Mouse (Mus musculus) ES-Bruce4 (cell line): ENCODE results near the gene Srsf6. TPM values are rescaled to one million over a fixed set of nuclear protein-coding genes. Genes with fewer than 3 reads are reported as not detected.
A peak's percentile ranks its signal among the peaks of the same experiment; 100 is the strongest.

Experiments used
- H3K27ac ChIP-seq: 2 replicates; pipeline ENCODE4 v1.5.1; 2012; ENCODE audit warnings: low read length, inconsistent platforms; ENCODE audit not compliant: insufficient read depth
- H3K27me3 ChIP-seq: 2 replicates; pipeline ENCODE4 v1.6.1; 2012; ENCODE audit warnings: mild to moderate bottlenecking, low read length, inconsistent platforms; ENCODE audit not compliant: control insufficient read depth, poor library complexity, insufficient read depth, severe bottlenecking
- H3K36me3 ChIP-seq: 2 replicates; pipeline ENCODE4 v1.6.1; 2012; ENCODE audit warnings: inconsistent platforms, mild to moderate bottlenecking, low read length, moderate library complexity; ENCODE audit not compliant: control insufficient read depth, poor library complexity, insufficient read depth, severe bottlenecking
- H3K4me1 ChIP-seq: one replicate; pipeline ENCODE4 v1.8.1; 2011; ENCODE audit warnings: low read length; ENCODE audit not compliant: control insufficient read depth, insufficient read depth
- H3K4me3 ChIP-seq: 2 replicates; pipeline ENCODE4 v1.5.1; 2011; ENCODE audit warnings: low read depth, mild to moderate bottlenecking, low read length
- H3K9ac ChIP-seq: 2 replicates; pipeline ENCODE4 v1.6.1; 2012; ENCODE audit warnings: low read depth, mild to moderate bottlenecking, inconsistent platforms; ENCODE audit not compliant: poor library complexity, severe bottlenecking
- H3K9me3 ChIP-seq: replicated peaks from 2 replicates; pipeline ENCODE4 v1.6.1; 2012; ENCODE audit warnings: mild to moderate bottlenecking, low read length, inconsistent platforms; ENCODE audit not compliant: control insufficient read depth, poor library complexity, insufficient read depth, severe bottlenecking
- CTCF ChIP-seq: IDR thresholded peaks from one replicate; pipeline ENCODE4 v1.8.1; 2011; ENCODE audit warnings: low read depth, low read length
- EP300 ChIP-seq: IDR thresholded peaks from 2 replicates; pipeline ENCODE4 v1.6.1; 2011; ENCODE audit warnings: low read depth, low read length; ENCODE audit not compliant: insufficient read depth
- POLR2A ChIP-seq: IDR thresholded peaks from one replicate; pipeline ENCODE4 v1.8.1; 2011; ENCODE audit warnings: low read length; ENCODE audit not compliant: insufficient read depth
- polyA plus RNA-seq: library from polyadenylated mRNA; stranded (reverse); fragments of >200 nt; gene quantifications from 2 replicates; pipeline ENCODE4 v1.2.4, GENCODE M21; 2011; ENCODE audit warnings: low read depth; ENCODE audit not compliant: missing spikeins, insufficient read depth, insufficient read length

Gene Srsf6
- polyA plus RNA-seq, 1 experiment: 172 TPM

- Histone ChIP-seq H3K4me1 (no peaks in the 10 kb centered on the region), H3K27ac (no peak overlapping the region), H3K9me3 (no peaks in the 10 kb centered on the region), H3K36me3 (no peaks in the 10 kb centered on the region), H3K4me3 (no peak overlapping the region), H3K27me3 (no peaks in the 10 kb centered on the region), H3K9ac (no peak overlapping the region)
- TF ChIP-seq EP300: no peak
- no peak for TF ChIP-seq POLR2A
- TF ChIP-seq CTCF: no peak
Measured at GRCm38 (mm10) chr2:162956843-162957242, 25.5 kb downstream of the Srsf6 start.

GRCm38 (mm10) chr2:162961321-162961720 is 30.0 kb downstream of the Srsf6 start:
- Histone ChIP-seq H3K9ac (no peak overlapping the region), H3K36me3 (no peaks in the 10 kb centered on the region), H3K27me3 (no peaks in the 10 kb centered on the region), H3K4me1 (no peaks in the 10 kb centered on the region), H3K27ac (no peak overlapping the region), H3K9me3 (no peaks in the 10 kb centered on the region), H3K4me3 (no peak overlapping the region)
- TF ChIP-seq CTCF (no peak), POLR2A (no peak), EP300 (0 out of 2 replicates have a peak, but pooled peaks have one; percentile 14)

GRCm38 (mm10) chr2:162966734-162967133 is 35.4 kb downstream of the Srsf6 start:
- Histone ChIP-seq H3K36me3 (no peaks in the 10 kb centered on the region), H3K4me3 (no peak overlapping the region), H3K9me3 (no peaks in the 10 kb centered on the region), H3K9ac (no peak overlapping the region), H3K27me3 (no peaks in the 10 kb centered on the region), H3K4me1 (no peaks in the 10 kb centered on the region), H3K27ac (no peak overlapping the region)
- TF ChIP-seq EP300: no peak
- no peak for TF ChIP-seq CTCF
- no peak for TF ChIP-seq POLR2A

GRCm38 (mm10) chr2:162968357-162968756 is 37.0 kb downstream of the Srsf6 start:
- Histone ChIP-seq H3K9me3 (no peaks in the 10 kb centered on the region), H3K4me1 (no peaks in the 10 kb centered on the region), H3K36me3 (no peaks in the 10 kb centered on the region), H3K4me3 (no peak overlapping the region), H3K27me3 (no peaks in the 10 kb centered on the region), H3K27ac (no peak overlapping the region), H3K9ac (no peak overlapping the region)
- TF ChIP-seq CTCF (peak; percentile 88), EP300 (0 out of 2 replicates have a peak, but pooled peaks have one; percentile 11), POLR2A (no peak)

- Histone ChIP-seq H3K27ac (no peak overlapping the region), H3K4me1 (no peaks in the 10 kb centered on the region), H3K9ac (no peak overlapping the region), H3K27me3 (no peaks in the 10 kb centered on the region), H3K9me3 (no peaks in the 10 kb centered on the region), H3K4me3 (no peak overlapping the region), H3K36me3 (no peaks in the 10 kb centered on the region)
- TF ChIP-seq POLR2A: no peak
- no peak for TF ChIP-seq CTCF
- no peak for TF ChIP-seq EP300
Measured at GRCm38 (mm10) chr2:162969101-162969500, 37.8 kb downstream of the Srsf6 start.

GRCm38 (mm10) chr2:162970896-162971295 is 39.6 kb downstream of the Srsf6 start:
- H3K27me3 ChIP-seq: no peaks in the 10 kb centered on the region
- H3K27ac ChIP-seq: no peak overlapping the region
- TF ChIP-seq POLR2A: no peak
- no peak for TF ChIP-seq CTCF
- TF ChIP-seq EP300: no peak
- H3K36me3 ChIP-seq: no peaks in the 10 kb centered on the region
- no peak overlapping the region for H3K9ac ChIP-seq
- no peak overlapping the region for H3K4me3 ChIP-seq
- no peaks in the 10 kb centered on the region for H3K4me1 ChIP-seq
- no peaks in the 10 kb centered on the region for H3K9me3 ChIP-seq
